Mouse (Mus musculus) testis, adult 2 months (tissue): ENCODE measurements around the gene Fam193b.

Source experiments
- CTCF ChIP-seq: fragments of 200-500 bp; IDR thresholded peaks from 2 replicates; pipeline ENCODE4 v1.5.1; 2012; ENCODE audit warnings: low read depth, mild to moderate bottlenecking, inconsistent platforms, low read length, moderate library complexity; ENCODE audit not compliant: control insufficient read depth, insufficient read depth, insufficient replicate concordance
- POLR2A ChIP-seq: fragments of 200-500 bp; IDR thresholded peaks from 2 replicates; pipeline ENCODE4 v1.6.1; 2012; ENCODE audit warnings: low read depth, mild to moderate bottlenecking, inconsistent platforms, low read length, moderate library complexity; ENCODE audit not compliant: control insufficient read depth

DNA sequence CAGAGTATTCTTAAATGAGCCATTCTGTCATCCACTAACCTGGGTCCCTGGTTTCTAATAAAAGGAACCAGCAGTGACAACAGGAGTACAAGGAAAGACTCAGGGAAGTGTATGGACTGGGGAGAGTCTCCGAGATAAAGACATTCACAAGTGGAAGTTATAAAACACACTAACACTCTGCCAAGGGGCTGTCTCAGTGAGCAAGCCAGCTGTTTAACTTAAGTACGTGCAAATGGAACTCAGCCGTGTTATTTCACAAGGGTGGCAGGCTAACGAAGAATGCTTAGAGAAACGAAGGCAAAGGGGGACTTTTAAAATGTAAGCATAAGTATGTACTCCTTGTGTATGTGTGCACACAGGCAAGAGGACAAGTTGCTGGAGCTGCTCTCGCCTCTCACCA lies 13.4 kb downstream of the Fam193b start:
- no peak for TF ChIP-seq CTCF
- no peak for TF ChIP-seq POLR2A
